Mouse (Mus musculus): Measurements from ENCODE around the gene Alkbh5.

DNA sequence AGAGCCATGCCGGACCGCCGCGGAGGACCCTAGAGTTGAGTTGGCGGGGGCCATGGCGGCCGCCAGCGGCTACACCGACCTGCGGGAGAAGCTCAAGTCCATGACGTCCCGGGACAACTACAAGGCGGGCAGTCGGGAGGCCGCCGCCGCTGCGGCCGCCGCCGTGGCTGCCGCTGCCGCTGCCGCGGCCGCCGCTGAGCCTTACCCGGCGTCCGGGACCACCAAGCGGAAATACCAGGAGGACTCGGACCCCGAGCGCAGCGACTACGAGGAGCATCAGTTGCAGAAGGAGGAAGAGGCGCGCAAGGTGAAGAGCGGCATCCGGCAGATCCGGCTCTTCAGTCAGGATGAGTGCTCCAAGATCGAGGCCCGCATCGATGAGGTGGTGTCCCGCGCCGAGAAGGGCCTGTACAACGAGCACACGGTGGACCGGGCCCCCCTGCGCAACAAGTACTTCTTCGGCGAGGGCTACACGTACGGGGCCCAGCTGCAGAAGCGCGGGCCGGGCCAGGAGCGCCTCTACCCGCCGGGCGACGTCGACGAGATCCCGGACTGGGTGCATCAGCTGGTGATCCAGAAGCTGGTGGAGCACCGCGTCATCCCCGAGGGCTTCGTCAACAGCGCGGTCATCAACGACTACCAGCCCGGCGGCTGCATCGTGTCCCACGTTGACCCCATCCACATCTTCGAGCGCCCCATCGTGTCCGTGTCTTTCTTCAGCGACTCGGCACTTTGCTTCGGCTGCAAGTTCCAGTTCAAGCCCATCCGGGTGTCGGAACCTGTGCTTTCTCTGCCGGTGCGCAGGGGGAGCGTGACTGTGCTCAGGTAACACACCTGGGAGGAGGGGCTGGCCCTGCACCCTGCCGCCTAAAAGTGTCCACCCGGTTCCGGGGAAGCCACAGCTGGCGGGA, 2.4 kb downstream of the Alkbh5 start:
- TF ChIP-seq CTCF (conservative IDR thresholded peaks at IDR 0.05; ENCODE audit: low read length) (no peak), POU5F1 (IDR thresholded peaks at IDR 0.05; ENCODE audit: borderline replicate concordance, low read length) (no peak)
